Comparison of ENCODE assay signal across 12 mouse cellular contexts in genomic region chr13:72231032-72231591, GRCm38 (mm10).
"Had no signal": no experiment of that assay in that cellular context is flagged by ENCODE, and none has a peak within 500 bp of the region (broad histone marks: within the 10 kb centered on the region; RNA-seq: fewer than 3 reads in every experiment).

No protein-coding gene starts in this region.

- DNase-seq: kidney, adult 18-20 months; kidney, postnatal 10 days; kidney, postnatal 4 days; liver; liver, embryonic 13.5 days; liver, postnatal 0 days; right cerebral cortex, postnatal 25 days; thymus, adult 18-20 months; thymus, postnatal 14 days had no signal

- H3K4me2 ChIP-seq: limb, embryonic 12.5 days; liver, embryonic 13.5 days; lung, embryonic 15.5 days had no signal

- H3K4me1 ChIP-seq: limb, embryonic 12.5 days; liver, embryonic 13.5 days; lung, embryonic 15.5 days had no signal

- H3K27me3 ChIP-seq: liver, embryonic 13.5 days; lung, embryonic 15.5 days had no signal

- H3K27ac ChIP-seq: layer of hippocampus, adult 2 months; limb, embryonic 12.5 days; liver, embryonic 13.5 days; lung, embryonic 15.5 days had no signal

- H3K36me3 ChIP-seq: limb, embryonic 12.5 days; liver, embryonic 13.5 days; lung, embryonic 15.5 days had no signal

- H3K9ac ChIP-seq: limb, embryonic 12.5 days; liver, embryonic 13.5 days; liver, postnatal 0 days; lung, embryonic 15.5 days had no signal

- ATAC-seq: liver, postnatal 0 days had no signal

- H3K9me3 ChIP-seq: limb, embryonic 12.5 days; liver, embryonic 13.5 days; lung, embryonic 15.5 days had no signal

- H3K4me3 ChIP-seq: layer of hippocampus, adult 2 months; limb, embryonic 12.5 days; liver, embryonic 13.5 days; lung, embryonic 15.5 days had no signal
